Mouse (Mus musculus): ENCODE results near the gene Kdm1a.

Gene Kdm1a

GRCm38 (mm10) chr4:136602018-136602554 is 437 bp downstream of the Kdm1a start:
- DNase-seq (ENCODE audit: low read depth, low spot score) = peak; percentile 21

- DNase-seq (ENCODE audit: low read depth, low spot score) = peak; percentile 51
These were observed 1.0 kb downstream of the Kdm1a start for GRCm38 (mm10) chr4:136601476-136601875.

- no peak for DNase-seq (ENCODE audit: low read depth, low spot score)
These were observed 2.0 kb downstream of the Kdm1a start for GRCm38 (mm10) chr4:136600536-136600935.

GRCm38 (mm10) chr4:136599869-136600268 is 2.7 kb downstream of the Kdm1a start:
- DNase-seq (ENCODE audit: low read depth, low spot score) = no peak

GRCm38 (mm10) chr4:136598268-136598876 is 4.2 kb downstream of the Kdm1a start:
- no peak for DNase-seq (ENCODE audit: low read depth, low spot score)

GRCm38 (mm10) chr4:136595221-136595620 is 7.3 kb downstream of the Kdm1a start:
- DNase-seq (ENCODE audit: low read depth, low spot score) = no peak

GRCm38 (mm10) chr4:136594006-136594405 is 8.5 kb downstream of the Kdm1a start:
- no peak for DNase-seq (ENCODE audit: low read depth, low spot score)

- DNase-seq (ENCODE audit: low read depth, low spot score) = no peak
These were observed 10.4 kb downstream of the Kdm1a start for GRCm38 (mm10) chr4:136592111-136592510.

- DNase-seq (ENCODE audit: low read depth, low spot score) = no peak
These were observed 14.5 kb downstream of the Kdm1a start for GRCm38 (mm10) chr4:136588003-136588402.

- no peak for DNase-seq (ENCODE audit: low read depth, low spot score)
These were observed 15.2 kb downstream of the Kdm1a start for GRCm38 (mm10) chr4:136587221-136587827.

GRCm38 (mm10) chr4:136581885-136582284 is 20.6 kb downstream of the Kdm1a start:
- DNase-seq (ENCODE audit: low read depth, low spot score) = no peak

GRCm38 (mm10) chr4:136569998-136570397 is 32.5 kb downstream of the Kdm1a start:
- DNase-seq (ENCODE audit: low read depth, low spot score) = no peak

- DNase-seq (ENCODE audit: low read depth, low spot score) = no peak
These were observed 33.9 kb downstream of the Kdm1a start for GRCm38 (mm10) chr4:136568629-136569028.

GRCm38 (mm10) chr4:136562755-136563154 is 39.8 kb downstream of the Kdm1a start:
- no peak for DNase-seq (ENCODE audit: low read depth, low spot score)

GRCm38 (mm10) chr4:136560270-136560991 is 42.1 kb downstream of the Kdm1a start:
- DNase-seq (ENCODE audit: low read depth, low spot score) = no peak

GRCm38 (mm10) chr4:136559690-136560089 is 42.8 kb downstream of the Kdm1a start:
- no peak for DNase-seq (ENCODE audit: low read depth, low spot score)

- DNase-seq (ENCODE audit: low read depth, low spot score) = no peak
These were observed 44.9 kb downstream of the Kdm1a start for GRCm38 (mm10) chr4:136557638-136558037.

GRCm38 (mm10) chr4:136553108-136553507 is 49.4 kb downstream of the Kdm1a start:
- no peak for DNase-seq (ENCODE audit: low read depth, low spot score)

GRCm38 (mm10) chr4:136548381-136548801 is 54.1 kb downstream of the Kdm1a start:
- no peak for DNase-seq (ENCODE audit: low read depth, low spot score)

GRCm38 (mm10) chr4:136547721-136548120 is 54.8 kb downstream of the Kdm1a start:
- no peak for DNase-seq (ENCODE audit: low read depth, low spot score)

GRCm38 (mm10) chr4:136546279-136547045 is 56.1 kb downstream of the Kdm1a start:
- DNase-seq (ENCODE audit: low read depth, low spot score) = no peak

GRCm38 (mm10) chr4:136545151-136545550 is 57.4 kb downstream of the Kdm1a start:
- DNase-seq (ENCODE audit: low read depth, low spot score) = no peak

Data from retina, postnatal 7 days (tissue).